Mouse (Mus musculus) Patski (cell line): ENCODE data around the gene Pacsin2. TPM values are rescaled to one million over a fixed set of nuclear protein-coding genes. Genes with fewer than 3 reads are reported as not detected.
"Not testable (repeated sequence)": the region's sequence is repeated elsewhere in the genome, so short reads cannot be mapped to it uniquely, and the experiment has no call there.

ENCODE experiments used
- ATAC-seq: fragments of 100-300 bp; one replicate; pipeline ENCODE4 v1.8.0; 2021
- CTCF ChIA-PET: fragments of 350-600 bp; sonication (Branson Sonifier 250); formaldehyde crosslinking; loops from one replicate; lab custom pipeline; 2022; ENCODE audit warnings: inconsistent platforms; lab: Charles Lee
- POLR2A ChIA-PET: fragments of 350-600 bp; sonication (Branson Sonifier 250); formaldehyde crosslinking; loops from one replicate; lab custom pipeline; 2022; ENCODE audit warnings: antibody characterized with exemption, inconsistent platforms; lab: Charles Lee
- DNase-seq: peaks from one replicate; pipeline ENCODE4 v3.0.0-alpha.2; 2011; ENCODE audit warnings: low read depth, low spot score
- H3K27me3 ChIP-seq: fragments of 371-371 bp; one replicate; pipeline ENCODE4 v1.5.1; 2021
- CTCF ChIP-seq: fragments of 100-300 bp; IDR thresholded peaks from one replicate; pipeline ENCODE4 v1.5.1; 2021
- in situ Hi-C: fragments of 300-500 bp; cut with MboI; formaldehyde crosslinking; loops from 3 replicates; pipeline ENCODE4 v1.11.1; 2018; ENCODE audit warnings: low pct_unique_long_range_greater_than_20kb, mixed read lengths
- polyA plus RNA-seq: library from polyadenylated mRNA; unstranded; gene quantifications from one replicate; pipeline ENCODE4 v1.2.3, GENCODE M21; 2021

The Pacsin2 gene
- 126 TPM for polyA plus RNA-seq

DNA sequence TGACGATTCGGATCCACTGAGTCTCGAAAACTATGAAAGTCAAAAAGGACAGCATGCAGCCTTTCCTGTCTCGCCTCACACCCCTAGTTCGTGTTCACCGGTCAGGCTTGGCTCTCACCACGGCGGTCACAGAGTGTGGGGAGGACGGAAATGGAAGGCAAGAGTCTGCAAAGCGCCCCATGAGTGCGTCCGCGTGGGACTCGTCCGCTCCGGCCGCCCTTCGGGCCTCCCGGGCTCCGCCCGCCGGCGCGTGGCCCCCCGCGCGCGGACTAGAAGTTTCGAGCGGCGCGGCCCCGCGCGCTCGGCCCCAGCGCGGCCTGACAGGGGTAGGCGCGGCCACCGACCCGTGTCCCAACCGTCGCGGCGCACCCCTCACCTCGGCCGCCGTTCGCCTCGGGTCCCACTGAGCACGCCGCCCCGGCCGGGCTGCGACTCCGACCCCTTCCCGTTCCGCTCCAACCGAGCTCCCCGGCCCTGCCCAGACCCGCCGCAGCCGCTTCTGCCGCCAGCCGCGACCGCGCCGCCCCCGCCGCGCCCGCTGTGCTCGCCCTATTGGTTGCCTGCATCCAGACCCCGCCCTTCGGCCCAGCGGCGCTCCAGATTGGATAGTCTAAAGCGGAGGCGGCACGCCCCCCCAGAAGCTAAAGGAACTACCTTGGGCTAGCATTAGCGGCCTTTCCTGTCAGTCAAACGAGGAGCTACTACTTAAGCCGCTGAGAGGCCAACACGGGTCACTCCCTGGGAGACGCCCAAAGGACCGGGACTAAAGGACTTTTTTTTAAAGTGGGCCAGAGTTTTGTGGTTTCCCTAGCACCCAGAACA, at the start of gene Pacsin2:
TSS of gene Pacsin2 (minus strand) at position 524 of the 822 bp plus-strand sequence.
- peak; percentile 98 for ATAC-seq
- POLR2A ChIA-PET = interaction anchor here (0.8 to 2.3 kb wide), 6 partner anchors 10 to 54 kb away, joined by 3 to 8 read pairs (median 4); no protein-coding TSS in a partner anchor
- no peaks in the 10 kb centered on the region for H3K27me3 ChIP-seq
- no peak for TF ChIP-seq CTCF
- DNase-seq = peak; percentile 68
- in situ Hi-C loops = no loop called here
- CTCF ChIA-PET = interaction anchor here (0.5 to 2.1 kb wide), 4 partner anchors 13 to 83 kb away, joined by 3 to 10 read pairs (median 6); no protein-coding TSS in a partner anchor

DNA sequence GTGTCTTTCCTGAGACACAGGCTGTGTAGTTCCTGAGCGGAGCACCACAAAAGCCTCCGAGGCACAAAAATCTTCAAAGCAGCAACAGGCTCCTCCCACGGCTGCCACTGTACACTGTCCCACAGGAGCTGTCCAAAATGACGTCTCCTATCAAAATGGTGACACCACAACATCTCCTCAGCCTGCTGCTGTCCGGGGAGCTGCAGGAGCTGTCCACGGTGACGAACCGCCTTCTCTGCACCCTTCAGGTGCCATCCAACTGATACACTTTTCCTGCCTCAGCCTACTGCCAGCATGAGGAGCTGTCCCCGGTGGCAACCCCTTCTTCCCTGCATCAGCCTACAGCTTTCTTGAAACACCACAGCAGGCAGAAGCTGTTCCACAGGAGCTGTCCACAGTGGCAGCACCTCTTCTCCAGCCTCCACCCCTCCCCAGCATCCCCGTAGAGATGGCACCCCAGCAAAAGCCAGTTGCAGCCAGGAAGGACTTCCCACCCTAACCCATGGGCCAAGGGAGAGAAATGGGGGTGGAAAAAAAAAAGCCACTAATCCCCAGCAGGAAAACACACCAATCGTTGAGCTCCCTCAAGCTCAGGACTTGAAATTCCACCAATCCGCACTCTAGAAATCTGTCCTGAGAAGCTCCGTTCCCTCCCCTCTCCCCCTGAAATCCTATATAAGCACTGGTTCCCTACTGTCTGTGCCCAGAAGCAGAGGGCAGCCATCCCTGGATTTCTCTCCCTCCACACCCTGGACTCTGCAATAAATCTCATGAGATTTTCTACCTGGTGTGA, 48.3 kb upstream of the Pacsin2 start:
- ChIA-PET POLR2A (interaction anchor here (0.7 kb wide), 1 partner anchor 1710 kb away, joined by 3 read pairs; no protein-coding TSS in a partner anchor), CTCF (no interaction called here)
- ATAC-seq = no peak
- no peak for DNase-seq
- no peaks in the 10 kb centered on the region for H3K27me3 ChIP-seq
- no peak for TF ChIP-seq CTCF
- in situ Hi-C loops = loop anchor here (25.0 kb wide), 1 partner anchor 700 kb away; no protein-coding TSS in a partner anchor

GRCm38 (mm10) chr15:83510805-83511405, 46.5 kb upstream of the Pacsin2 start, which contains the start of gene Ttll1:
Gene Ttll1, minus strand, starts transcription at chr15:83510893.
- no peaks in the 10 kb centered on the region for H3K27me3 ChIP-seq
- ChIA-PET POLR2A (interaction anchor here (0.6 to 0.8 kb wide), 2 partner anchors 11 to 31 kb away, joined by 3 read pairs; no protein-coding TSS in a partner anchor), CTCF (no interaction called here)
- DNase-seq (peak; percentile 44), ATAC-seq (peak; percentile 74)
- in situ Hi-C loops = loop anchor here (25.0 kb wide), 1 partner anchor 699 kb away; no protein-coding TSS in a partner anchor
- TF ChIP-seq CTCF = no peak

DNA sequence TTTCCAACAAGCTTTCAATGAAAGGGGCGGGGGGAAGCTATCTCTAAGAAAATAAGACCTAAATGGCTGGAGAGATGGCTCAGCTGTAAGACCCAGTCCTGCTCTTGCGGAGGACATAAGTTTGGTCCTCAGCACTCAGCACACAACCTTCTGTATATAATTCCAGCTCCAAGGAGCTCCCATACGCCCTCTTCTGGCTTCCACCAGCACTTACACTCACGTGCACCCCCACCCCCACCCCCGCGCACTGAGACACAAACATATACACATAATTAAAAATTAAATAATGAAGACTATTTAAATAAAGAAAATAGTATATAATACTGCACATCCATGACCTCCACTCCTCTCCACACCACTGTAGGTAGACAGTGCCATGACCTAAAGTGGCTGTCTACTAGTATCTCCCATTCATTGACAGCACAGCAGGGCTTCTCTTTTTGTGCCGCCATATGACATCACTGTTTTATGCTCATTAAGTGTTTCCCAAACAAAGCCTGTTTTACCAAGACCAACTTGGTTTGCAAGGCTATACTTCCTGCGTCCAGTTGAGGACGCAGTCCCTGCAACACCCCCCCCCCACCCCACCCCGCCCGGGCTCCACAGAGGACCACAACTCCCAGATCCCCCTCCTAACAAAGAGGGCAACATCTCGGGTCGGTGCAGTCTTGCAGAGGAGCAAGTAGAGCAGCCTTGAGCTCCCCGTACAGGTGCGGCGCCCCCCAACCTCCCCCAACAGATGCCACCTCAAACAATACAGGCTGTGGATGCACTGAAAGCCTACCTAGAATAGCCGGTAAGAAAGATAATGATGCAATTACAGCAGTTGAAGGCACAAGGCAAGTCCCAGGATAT, 45.8 kb upstream of the Pacsin2 start:
- POLR2A ChIA-PET = interaction anchor here (0.5 to 0.8 kb wide), 3 partner anchors 10 to 370 kb away, joined by 3 to 4 read pairs (median 3); no protein-coding TSS in a partner anchor
- H3K27me3 ChIP-seq = no peaks in the 10 kb centered on the region
- no peak for DNase-seq
- CTCF ChIA-PET = interaction anchor here (0.8 to 1.3 kb wide), 3 partner anchors 14 to 101 kb away, joined by 3 to 4 read pairs (median 3); no protein-coding TSS in a partner anchor
- no peak for TF ChIP-seq CTCF
- peak; percentile 30 for ATAC-seq
- in situ Hi-C loops = loop anchor here (25.0 kb wide), 1 partner anchor 698 kb away; no protein-coding TSS in a partner anchor

DNA sequence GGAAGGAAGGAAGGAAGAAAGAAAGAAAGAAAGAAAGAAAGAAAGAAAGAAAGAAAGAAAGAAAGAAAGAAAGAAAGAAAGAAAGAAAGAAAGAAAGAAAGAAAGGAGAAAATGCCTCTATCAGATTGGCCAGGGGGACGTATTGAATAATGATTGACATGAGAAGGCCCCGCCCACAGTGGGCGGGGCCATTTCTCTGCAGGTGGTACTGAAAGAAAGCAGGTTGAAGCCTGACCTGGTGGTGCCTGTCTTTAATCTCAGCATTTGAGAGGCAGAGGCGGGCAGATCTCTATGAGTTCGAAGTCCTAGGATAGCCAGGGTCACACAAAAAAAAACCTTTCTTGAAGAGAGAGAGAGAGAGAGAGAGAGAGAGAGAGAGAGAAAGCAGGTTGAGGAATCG, 37.1 kb upstream of the Pacsin2 start:
- in situ Hi-C loops = loop anchor here (25.0 kb wide), 1 partner anchor 689 kb away; no protein-coding TSS in a partner anchor
- ATAC-seq, DNase-seq, H3K27me3 ChIP-seq, POLR2A ChIA-PET: not testable (repeated sequence)
- CTCF ChIA-PET = interaction anchor here (1.5 to 1.9 kb wide), 3 partner anchors 17 to 94 kb away, joined by 3 to 10 read pairs (median 8); no protein-coding TSS in a partner anchor

DNA sequence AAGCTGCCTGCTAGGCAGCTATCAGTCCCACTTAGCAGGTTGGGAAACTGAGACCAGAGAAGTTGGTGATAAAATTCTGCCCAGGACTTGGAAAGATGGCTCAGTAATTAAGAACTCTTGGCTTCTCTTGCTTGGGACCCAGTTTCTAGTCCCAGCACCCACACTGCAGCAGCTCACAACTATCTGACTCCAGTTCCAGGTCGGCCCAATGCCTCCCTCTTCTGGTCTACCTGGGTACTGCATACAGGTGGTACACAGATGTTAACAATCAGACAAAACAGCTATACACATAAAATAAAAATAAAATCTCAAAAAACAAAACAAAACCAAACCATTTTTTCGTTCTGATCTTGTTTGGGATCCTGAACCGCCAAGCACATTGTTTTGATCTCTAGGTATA, 35.9 kb upstream of the Pacsin2 start:
- no peak for DNase-seq
- CTCF ChIA-PET = interaction anchor here (1.1 to 1.9 kb wide), 6 partner anchors 18 to 125 kb away, joined by 3 to 10 read pairs (median 4); no protein-coding TSS in a partner anchor

GRCm38 (mm10) chr15:83499211-83499755, 34.9 kb upstream of the Pacsin2 start:
- DNase-seq (no peak), ATAC-seq (no peak)
- no peaks in the 10 kb centered on the region for H3K27me3 ChIP-seq
- TF ChIP-seq CTCF = no peak
- in situ Hi-C loops = loop anchor here (25.0 kb wide), 1 partner anchor 112 kb away; no protein-coding TSS in a partner anchor
- ChIA-PET POLR2A (interaction anchor here (1.0 to 1.1 kb wide), 2 partner anchors 12 to 76 kb away, joined by 3 read pairs; partner anchors contain the start of gene Ttll1), CTCF (interaction anchor here (1.1 to 1.4 kb wide), 2 partner anchors 15 to 97 kb away, joined by 3 read pairs; no protein-coding TSS in a partner anchor)

More for the DNA sequence above, 35.9 kb upstream of the Pacsin2 start:
- POLR2A ChIA-PET = interaction anchor here (1.0 kb wide), 1 partner anchor 10 kb away, joined by 3 read pairs; the partner anchor contains the start of gene Ttll1
- ATAC-seq = no peak
- no peaks in the 10 kb centered on the region for H3K27me3 ChIP-seq
- TF ChIP-seq CTCF = peak; percentile 78
- in situ Hi-C loops = loop anchor here (25.0 kb wide), 1 partner anchor 688 kb away; no protein-coding TSS in a partner anchor

- DNase-seq (no peak), ATAC-seq (no peak)
- no peaks in the 10 kb centered on the region for H3K27me3 ChIP-seq
- CTCF ChIA-PET = no interaction called here
- POLR2A ChIA-PET = no interaction called here
- in situ Hi-C loops = loop anchor here (25.0 kb wide), 1 partner anchor 110 kb away; no protein-coding TSS in a partner anchor
- TF ChIP-seq CTCF = no peak
These were observed 32.9 kb upstream of the Pacsin2 start for GRCm38 (mm10) chr15:83497299-83497698.
